Mouse (Mus musculus) C2C12 (cell line): ENCODE results near the gene Thnsl1. TPM values are rescaled to one million over a fixed set of nuclear protein-coding genes. Genes with fewer than 3 reads are reported as not detected.

Experiments used
- H3K27me3 ChIP-seq: one replicate; pipeline ENCODE4 v1.6.1; 2011; ENCODE audit not compliant: control insufficient read depth, insufficient read depth, insufficient read length
- H3K36me3 ChIP-seq: one replicate; pipeline ENCODE4 v1.6.1; 2011; ENCODE audit not compliant: control insufficient read depth, insufficient read depth
- H3K4me3 ChIP-seq: one replicate; pipeline ENCODE4 v1.5.1; 2011; ENCODE audit warnings: mild to moderate bottlenecking, control low read depth; ENCODE audit not compliant: poor library complexity, insufficient read depth, severe bottlenecking
- H3K79me2 ChIP-seq: one replicate; pipeline ENCODE4 v1.6.1; 2011; ENCODE audit not compliant: control insufficient read depth, insufficient read depth
- H3K79me3 ChIP-seq: one replicate; pipeline ENCODE4 v1.6.1; 2011; ENCODE audit warnings: low read depth, control low read depth
- H3ac ChIP-seq: one replicate; pipeline ENCODE3; 2011; ENCODE audit warnings: low read depth; ENCODE audit not compliant: control insufficient read depth, insufficient read length
- CEBPB ChIP-seq: IDR thresholded peaks from one replicate; pipeline ENCODE4 v1.6.1; 2011; ENCODE audit warnings: low read depth, mild to moderate bottlenecking, control low read depth, moderate library complexity
- CTCF ChIP-seq: IDR thresholded peaks from one replicate; pipeline ENCODE4 v1.5.1; 2011; ENCODE audit not compliant: control insufficient read depth, insufficient read depth, insufficient read length
- FOSL1 ChIP-seq: IDR thresholded peaks from one replicate; pipeline ENCODE4 v1.8.0; 2011; ENCODE audit warnings: mild to moderate bottlenecking, low read length; ENCODE audit not compliant: poor library complexity, insufficient read depth, severe bottlenecking
- MAX ChIP-seq: IDR thresholded peaks from one replicate; pipeline ENCODE4 v1.6.1; 2011; ENCODE audit warnings: mild to moderate bottlenecking, control low read depth
- MYOD1 ChIP-seq: IDR thresholded peaks from one replicate; pipeline ENCODE4 v1.6.1; 2011; ENCODE audit warnings: low read depth; ENCODE audit not compliant: control insufficient read depth, insufficient read length
- MYOG ChIP-seq: IDR thresholded peaks from one replicate; pipeline ENCODE4 v1.6.1; 2011; ENCODE audit not compliant: control insufficient read depth, insufficient read length; ENCODE audit errors: extremely low read depth
- USF1 ChIP-seq: IDR thresholded peaks from one replicate; pipeline ENCODE4 v1.6.1; 2011; ENCODE audit warnings: low read depth, mild to moderate bottlenecking, control low read depth, moderate library complexity
- long read RNA-seq, 2 experiments: library from polyadenylated mRNA; unstranded; transcript quantifications; one replicate each; pipeline ENCODE4 v2.0.0; 2019 to 2020
- polyA plus RNA-seq: library from polyadenylated mRNA; unstranded; fragments of >200 nt; fragmentation: generic; extraction: Trizol; gene quantifications from one replicate; pipeline ENCODE4 v1.2.1, GENCODE M21; 2012; ENCODE audit warnings: missing spikeins

The Thnsl1 gene
- polyA plus RNA-seq = 1.5 TPM
- long read RNA-seq, experiment 1, partial matches to known transcripts = 0 of 5 reads
- long read RNA-seq, experiment 1, other reads (novel, unspliced or antisense) = 2 of 5 reads
- long read RNA-seq, experiment 2, transcript Thnsl1-204 (3 exons, 527 nt) = minor isoform, 12 of 73 reads
- long read RNA-seq, experiment 2, transcript Thnsl1-201 (3 exons, 3,899 nt) = major isoform, 50 of 73 reads
- long read RNA-seq, experiment 2, partial matches to known transcripts = 1 of 73 reads
- long read RNA-seq, experiment 2, other reads (novel, unspliced or antisense) = 9 of 73 reads

DNA sequence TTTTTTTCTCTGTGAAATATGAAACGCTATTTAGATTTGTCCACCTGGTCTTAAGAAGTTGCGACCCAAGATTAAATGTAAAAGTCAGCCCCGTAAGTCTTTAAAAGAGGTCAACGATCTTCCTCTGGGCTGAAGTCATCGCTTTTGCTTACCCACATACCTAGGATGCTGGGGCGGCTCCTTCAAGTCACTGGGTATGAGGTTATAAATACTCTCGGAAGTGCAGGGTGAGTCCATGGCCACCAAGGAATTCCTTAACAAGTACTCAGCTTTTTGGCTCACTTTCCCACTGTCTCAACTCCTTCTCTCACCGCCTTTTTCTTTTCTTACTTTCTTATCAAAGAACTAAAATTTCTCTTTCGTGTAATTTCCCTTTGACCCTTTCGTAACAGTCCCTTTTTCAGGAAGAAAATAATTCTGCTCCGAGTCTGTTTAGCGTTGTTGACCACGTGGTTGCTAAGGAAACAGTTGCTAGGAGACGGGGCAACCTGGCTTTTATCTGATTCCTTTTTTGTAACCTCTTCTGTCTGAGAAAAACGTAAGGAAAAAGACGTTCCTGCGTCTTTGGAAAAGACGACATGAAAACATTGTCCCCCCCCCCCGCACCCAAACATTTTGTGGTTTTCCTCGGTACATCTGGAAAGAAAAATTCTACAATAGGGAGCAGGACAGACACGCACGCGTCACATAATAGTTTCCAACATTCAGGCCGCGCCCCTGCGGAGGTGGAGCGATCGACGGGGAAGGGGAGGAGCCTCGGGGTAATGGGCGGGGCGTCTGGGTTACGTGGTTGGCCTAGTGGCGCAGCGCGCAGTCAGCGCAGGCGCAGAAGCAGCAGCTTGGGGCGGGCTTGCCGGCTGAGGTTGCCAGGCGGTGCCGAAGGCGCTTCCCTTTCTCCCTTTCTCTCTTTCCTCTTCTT, at the start of gene Thnsl1, which contains the start of gene Enkur:
TSS of gene Thnsl1 (plus strand) at position 813 of the 919 bp plus-strand sequence.
TSS of gene Enkur (minus strand) at position 454 of the 919 bp plus-strand sequence.
- no peaks in the 10 kb centered on the region for H3K79me3 ChIP-seq

DNA sequence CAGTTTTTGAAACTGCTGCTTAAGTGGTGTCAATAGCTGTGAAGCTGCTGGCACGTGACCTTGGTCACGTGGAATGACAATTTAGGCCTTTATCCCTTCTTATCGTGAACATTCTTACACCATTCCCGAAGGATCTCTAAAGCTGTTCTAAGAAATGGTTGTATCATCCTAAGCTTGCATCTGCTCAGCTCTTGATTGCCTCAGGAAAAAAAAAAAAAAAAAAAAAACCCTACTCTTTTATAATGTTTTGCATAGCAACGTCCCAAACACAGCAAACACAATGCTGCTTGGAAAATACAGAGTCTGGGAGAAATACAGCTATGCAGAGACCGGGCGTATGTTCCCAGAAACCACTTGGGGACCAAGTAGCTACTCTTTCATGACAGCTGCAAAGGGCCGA, 41.2 kb upstream of the Thnsl1 start:
- peak; percentile 35 for TF ChIP-seq USF1
- no peak for TF ChIP-seq FOSL1
- TF ChIP-seq MYOD1 = no peak
- Histone ChIP-seq H3ac (no peak overlapping the region), H3K79me2 (no peaks in the 10 kb centered on the region), H3K27me3 (no peaks in the 10 kb centered on the region), H3K36me3 (no peaks in the 10 kb centered on the region), H3K4me3 (no peak overlapping the region), H3K79me3 (no peaks in the 10 kb centered on the region)

More for the DNA sequence above, at the start of gene Thnsl1, which contains the start of gene Enkur:
- no peak for TF ChIP-seq MYOG
- TF ChIP-seq MAX = peak; percentile 22
- Histone ChIP-seq H3K4me3 (peak within 1 kb of the TSS; percentile 54), H3K79me2 (no peaks in the 10 kb centered on the region), H3ac (peak within 1 kb of the TSS; percentile 78), H3K36me3 (no peaks in the 10 kb centered on the region), H3K27me3 (no peaks in the 10 kb centered on the region)

DNA sequence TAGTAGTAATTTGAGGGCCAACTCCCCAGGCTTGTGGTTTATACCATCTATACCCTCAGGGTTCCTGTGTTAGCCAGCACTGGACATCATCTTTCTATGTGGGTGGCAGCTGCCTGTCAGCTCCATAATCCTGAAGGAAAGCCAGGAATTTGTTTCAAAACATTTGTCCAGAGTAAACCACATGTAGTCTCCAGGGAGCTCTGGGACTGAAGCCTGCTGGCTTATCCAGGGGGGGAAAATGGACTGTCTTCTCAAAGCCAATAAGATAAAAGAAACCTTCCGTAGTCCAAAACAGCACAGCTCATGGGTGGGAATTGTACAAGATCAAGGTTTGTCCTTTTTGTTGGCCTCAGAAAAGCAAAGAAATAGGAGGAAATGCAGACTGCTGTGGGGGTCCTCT, 37.6 kb upstream of the Thnsl1 start:
- no peak for TF ChIP-seq MYOG
- no peak for TF ChIP-seq MYOD1
- TF ChIP-seq USF1 = no peak
- TF ChIP-seq MAX = no peak
- TF ChIP-seq CTCF = no peak
- no peak for TF ChIP-seq FOSL1
- no peak for TF ChIP-seq CEBPB
- no peaks in the 10 kb centered on the region for H3K27me3 ChIP-seq
- H3ac ChIP-seq = no peak overlapping the region
- no peak overlapping the region for H3K4me3 ChIP-seq
- no peaks in the 10 kb centered on the region for H3K79me3 ChIP-seq
- H3K79me2 ChIP-seq = no peaks in the 10 kb centered on the region
- H3K36me3 ChIP-seq = no peaks in the 10 kb centered on the region

DNA sequence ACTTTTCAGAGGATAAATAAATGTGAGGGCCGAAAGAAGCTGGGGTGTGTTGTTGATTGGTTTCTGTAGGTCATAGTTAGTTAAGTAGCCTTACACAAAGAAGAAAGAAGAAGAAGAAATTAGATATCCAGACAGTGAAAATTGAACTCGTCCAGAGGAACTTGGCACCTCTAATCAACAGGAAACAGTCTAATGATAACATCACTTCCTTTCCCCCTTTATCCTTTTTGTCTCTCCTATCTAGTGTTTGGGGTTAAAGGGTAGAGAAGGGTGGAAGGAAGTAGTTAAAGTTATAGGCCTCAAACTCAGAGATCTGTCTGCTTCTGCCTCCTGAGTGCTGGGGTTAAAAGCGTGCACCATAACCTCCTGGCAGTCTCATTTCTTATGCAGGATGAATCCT, 32.7 kb upstream of the Thnsl1 start:
- no peaks in the 10 kb centered on the region for H3K36me3 ChIP-seq
- H3K79me2 ChIP-seq = no peaks in the 10 kb centered on the region
- H3K79me3 ChIP-seq = no peaks in the 10 kb centered on the region
- TF ChIP-seq MYOD1 = no peak
- TF ChIP-seq CTCF = no peak
- TF ChIP-seq MYOG = no peak
- TF ChIP-seq FOSL1 = no peak
- no peak for TF ChIP-seq USF1
- TF ChIP-seq CEBPB = no peak
- H3K4me3 ChIP-seq = no peak overlapping the region
- H3ac ChIP-seq = no peak overlapping the region
- H3K27me3 ChIP-seq = no peaks in the 10 kb centered on the region

DNA sequence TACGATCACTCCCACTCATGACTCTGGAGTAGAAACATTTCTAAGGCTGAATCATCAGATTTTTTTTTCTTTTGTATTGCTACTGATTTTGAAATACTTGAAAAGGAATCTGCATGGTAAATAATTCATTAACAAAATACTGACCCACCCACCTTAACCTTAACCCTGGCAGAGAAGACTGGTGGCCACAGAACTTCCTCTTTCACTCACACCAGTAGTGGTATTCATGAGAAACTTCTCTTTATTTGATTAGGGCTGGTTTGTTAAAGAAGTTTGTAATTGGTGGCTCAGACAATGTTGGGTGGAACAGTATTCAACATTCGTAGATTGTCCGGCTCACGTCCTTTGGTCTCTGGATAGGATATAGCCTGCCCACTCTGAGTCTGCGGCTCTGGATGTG, 26.4 kb upstream of the Thnsl1 start:
- Histone ChIP-seq H3ac (no peak overlapping the region), H3K79me3 (no peaks in the 10 kb centered on the region), H3K27me3 (no peaks in the 10 kb centered on the region), H3K79me2 (no peaks in the 10 kb centered on the region), H3K36me3 (no peaks in the 10 kb centered on the region), H3K4me3 (no peak overlapping the region)
- TF ChIP-seq CTCF = no peak
- no peak for TF ChIP-seq MAX
- no peak for TF ChIP-seq CEBPB
- TF ChIP-seq MYOD1 = no peak
- TF ChIP-seq FOSL1 = no peak
- no peak for TF ChIP-seq MYOG
- TF ChIP-seq USF1 = no peak

DNA sequence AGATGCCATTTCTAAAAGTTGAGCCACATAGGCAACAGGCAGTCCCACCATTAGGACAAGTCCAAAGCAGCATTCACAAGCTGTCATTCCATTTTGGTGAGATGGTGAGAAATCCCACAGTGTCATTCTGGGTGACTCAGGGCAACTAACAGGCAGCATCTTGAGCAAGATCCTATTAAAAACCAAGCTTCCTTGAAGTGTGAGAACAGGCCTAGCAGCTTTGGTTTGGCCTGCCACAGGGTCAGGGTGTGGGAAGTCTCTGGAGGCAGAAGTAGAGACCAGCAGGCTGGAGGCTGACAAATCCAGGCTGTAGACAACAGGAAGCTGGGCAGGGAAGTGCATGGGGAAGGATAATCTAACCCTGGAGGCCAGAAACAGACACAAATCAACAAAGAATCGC, 22.7 kb upstream of the Thnsl1 start:
- H3ac ChIP-seq = no peak overlapping the region
- H3K79me3 ChIP-seq = no peaks in the 10 kb centered on the region
- H3K36me3 ChIP-seq = no peaks in the 10 kb centered on the region
- H3K4me3 ChIP-seq = no peak overlapping the region
- no peaks in the 10 kb centered on the region for H3K27me3 ChIP-seq
- H3K79me2 ChIP-seq = no peaks in the 10 kb centered on the region
- TF ChIP-seq CEBPB (peak; percentile 13), MYOD1 (no peak)
